Mouse (Mus musculus): ENCODE data around the gene Mrgprf. TPM values are rescaled to one million over a fixed set of nuclear protein-coding genes. Genes with fewer than 3 reads are reported as not detected.

The Mrgprf gene
- total RNA-seq, 2 experiments from 2014 or later: 4.3 to 5.5 TPM

DNA sequence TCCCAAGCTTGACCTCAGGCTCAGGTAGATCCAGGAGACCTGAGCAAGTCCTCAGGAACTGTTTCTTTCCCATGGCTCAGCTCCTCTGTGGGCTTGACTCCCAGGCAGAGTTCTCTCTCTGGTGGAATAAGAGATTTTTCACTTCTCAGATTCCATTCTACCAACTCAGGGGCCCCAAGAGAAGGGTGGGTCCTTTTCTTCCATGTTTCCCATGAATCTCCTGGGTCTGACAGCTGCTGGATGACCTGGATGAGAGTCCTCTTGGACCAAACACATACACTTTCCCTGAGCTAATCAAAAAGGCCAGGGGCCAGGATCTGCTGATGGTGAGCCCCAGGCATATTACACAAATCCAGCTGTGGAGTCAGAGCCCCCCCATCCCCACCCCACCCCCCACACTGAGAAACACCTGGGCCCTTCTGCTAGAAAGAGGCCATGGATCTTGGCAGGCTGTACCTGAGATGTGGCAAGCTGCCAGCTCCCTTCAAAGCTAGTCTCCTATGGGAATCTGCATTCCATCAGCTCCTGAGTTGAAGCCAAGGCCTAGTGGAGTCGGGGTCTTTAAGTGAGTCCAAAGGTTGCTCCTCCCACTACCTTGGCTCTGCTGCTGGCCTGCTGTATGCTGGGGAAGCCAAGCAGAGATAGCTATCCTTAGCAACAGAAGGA is 31.9 kb downstream of the Mrgprf start:
- intact Hi-C loops (cut with DNase I): no loop called here
- DNase-seq (ENCODE audit: low spot score): no peak

DNA sequence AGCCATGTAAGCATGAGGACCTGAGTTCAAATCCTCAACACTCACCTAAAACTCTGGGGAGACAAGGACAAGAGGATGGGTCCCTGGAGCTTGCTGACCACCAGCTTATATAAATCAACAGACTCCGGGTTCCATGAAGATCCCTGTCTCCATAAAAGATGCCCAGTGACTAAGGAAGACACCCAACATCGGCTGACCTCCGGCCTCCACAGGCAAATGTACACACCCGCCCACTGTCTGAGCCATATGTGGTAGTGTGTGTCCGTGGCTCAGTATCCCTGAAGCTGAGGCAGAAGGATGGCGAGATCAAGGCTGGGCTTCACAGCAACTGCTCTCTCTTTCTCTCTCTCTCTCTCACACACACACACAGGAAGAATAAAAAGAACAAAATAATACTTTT is 33.3 kb downstream of the Mrgprf start:
- intact Hi-C loops (cut with DNase I): no loop called here
- no peak for DNase-seq (ENCODE audit: low spot score)

DNA sequence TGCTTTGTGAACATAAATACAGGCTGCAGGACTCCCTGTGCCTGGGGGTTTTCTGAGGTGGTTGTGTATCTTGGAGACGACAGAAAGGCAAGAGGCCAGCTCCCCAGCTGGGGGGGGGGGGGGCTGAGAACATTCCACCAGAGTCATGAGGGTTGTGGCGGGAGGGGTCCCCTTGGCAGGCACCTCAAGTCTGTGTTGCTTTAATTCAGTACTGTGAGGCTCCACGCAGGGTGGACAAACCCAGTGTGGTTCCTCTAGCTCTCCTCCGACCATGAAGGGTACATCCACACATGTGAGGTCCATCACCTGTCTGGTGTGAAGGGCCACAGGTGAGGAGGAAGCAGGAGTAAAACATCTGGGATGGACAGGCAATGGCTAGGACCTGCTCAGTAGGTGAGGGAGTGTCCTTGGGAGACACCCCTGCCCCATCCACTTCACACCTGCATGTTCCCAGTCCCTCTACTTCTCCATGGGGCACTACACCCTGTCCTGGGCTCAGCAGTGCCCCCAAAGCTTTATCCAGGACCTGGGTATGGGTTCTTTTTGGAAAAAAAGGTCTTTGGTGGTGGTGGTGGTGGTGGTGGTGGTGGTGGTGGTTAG is 33.9 kb downstream of the Mrgprf start:
- no peak for DNase-seq (ENCODE audit: low spot score)

DNA sequence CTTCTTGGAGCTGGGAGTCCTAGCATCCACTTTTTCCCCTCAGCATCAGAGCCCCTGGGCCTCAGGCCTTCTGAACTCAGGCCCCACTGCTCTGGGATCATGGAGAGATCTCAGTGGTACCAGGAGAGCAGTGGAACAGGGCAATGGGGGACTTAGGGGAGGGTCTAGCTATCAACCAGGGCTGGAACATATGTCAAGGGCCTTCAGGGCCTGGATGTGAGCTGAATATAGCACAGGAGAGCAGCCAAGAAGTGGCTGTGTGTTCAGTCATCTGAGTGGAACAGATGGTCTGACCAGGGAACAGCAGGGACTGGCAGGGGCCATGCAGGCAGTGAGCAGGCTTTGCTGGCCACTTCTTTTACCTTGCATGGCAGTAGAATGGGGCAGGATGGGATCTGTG is 34.6 kb downstream of the Mrgprf start:
- no peak for DNase-seq (ENCODE audit: low spot score)
- intact Hi-C loops (cut with DNase I): no loop called here

More for the DNA sequence above, 33.9 kb downstream of the Mrgprf start:
- intact Hi-C loops (cut with DNase I): no loop called here

DNA sequence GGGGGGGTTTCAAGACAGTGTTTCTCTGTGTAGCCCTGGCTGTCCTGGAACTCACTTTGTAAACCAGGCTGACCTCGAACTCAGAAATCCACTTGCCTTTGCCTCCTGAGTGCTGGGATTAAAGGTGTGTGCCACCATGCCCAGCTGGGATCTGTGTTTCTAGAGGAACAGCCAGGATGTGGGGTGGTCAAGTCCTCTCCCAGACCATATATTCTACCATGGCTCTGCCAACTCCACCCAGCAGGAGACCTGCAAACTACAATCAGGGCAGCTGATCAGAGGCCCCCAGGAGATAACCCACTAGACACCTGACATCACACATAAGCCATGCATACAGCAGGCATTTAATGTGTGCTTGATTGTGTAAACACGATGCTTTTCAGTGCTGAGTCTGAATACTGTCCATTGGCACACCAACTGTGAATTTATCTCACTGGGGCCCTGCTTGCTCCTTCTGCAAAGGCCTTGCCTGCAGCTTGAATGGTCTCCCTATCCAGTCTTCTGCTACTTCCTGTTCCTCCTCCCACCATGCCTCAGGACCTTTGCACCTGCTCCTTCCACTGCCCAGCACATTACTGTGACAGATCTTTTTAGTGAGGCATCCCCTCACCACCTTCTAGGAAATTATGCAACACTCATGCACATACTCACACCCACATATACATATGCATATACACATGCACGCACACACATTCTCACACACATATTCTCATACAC is 35.1 kb downstream of the Mrgprf start:
- no peak for DNase-seq (ENCODE audit: low spot score)
- intact Hi-C loops (cut with DNase I): no loop called here

DNA sequence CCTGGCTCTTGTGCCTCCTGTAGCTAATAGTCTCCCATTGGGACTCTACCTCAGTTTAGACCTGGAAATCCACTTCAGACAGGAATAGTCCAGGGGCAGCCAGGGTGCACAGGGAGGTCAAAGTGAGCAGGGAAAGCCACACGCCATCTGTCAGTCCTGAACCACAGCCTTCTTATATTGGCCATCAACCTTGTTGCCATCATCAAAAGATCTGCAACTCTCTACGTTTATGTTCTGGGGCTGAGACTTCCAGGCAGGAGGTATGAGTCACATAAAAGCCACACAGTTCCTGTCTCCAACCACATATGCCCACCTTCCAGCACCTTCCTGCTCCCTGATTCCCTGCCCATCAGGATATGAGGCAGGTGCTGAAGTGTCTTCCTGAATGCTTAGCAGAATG is 37.3 kb downstream of the Mrgprf start:
- DNase-seq (ENCODE audit: low spot score): no peak
- intact Hi-C loops (cut with DNase I): no loop called here

DNA sequence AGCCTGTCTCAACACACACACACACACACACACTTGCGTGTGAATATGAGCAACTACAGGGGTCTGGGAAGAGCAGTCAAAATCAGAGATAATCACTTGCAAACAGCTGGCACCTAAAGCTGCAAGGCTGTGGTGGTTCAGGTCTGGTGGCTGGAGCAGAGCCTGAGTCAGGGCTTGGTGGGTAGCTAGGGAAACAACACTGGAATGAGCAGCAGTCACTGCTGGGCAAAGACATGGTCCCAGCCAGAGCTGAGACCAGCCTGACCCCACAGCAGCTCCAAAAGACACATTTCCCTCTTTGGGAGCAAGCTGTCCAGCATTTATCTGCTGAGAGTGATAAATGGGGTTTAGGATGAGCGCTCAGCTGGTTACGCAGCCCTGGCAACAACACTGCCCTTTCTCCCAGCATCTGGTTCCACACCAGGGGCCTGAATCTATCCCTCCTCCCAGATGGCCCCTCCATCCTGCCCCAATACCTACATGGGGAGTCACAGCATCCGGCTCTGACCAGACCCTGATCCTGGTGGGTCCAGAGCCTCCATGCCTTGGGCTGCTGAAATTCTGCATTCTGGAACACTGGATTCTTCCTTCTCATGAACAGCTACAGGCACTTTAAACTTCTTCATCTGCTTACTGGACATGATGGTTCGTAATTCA is 39.7 kb downstream of the Mrgprf start:
- no peak for DNase-seq (ENCODE audit: low spot score)
- intact Hi-C loops (cut with DNase I): no loop called here

Other genes starting within 250 kb of the Mrgprf start
- not detected for gene 1810010D01Rik, start 92.7 kb upstream of the Mrgprf start, total RNA-seq (2021)
- gene Tpcn2, start 16.8 kb upstream of the Mrgprf start, total RNA-seq (2021): 1 to 10 TPM; 3.0 to 4.2 TPM
- not detected for gene Mrgprd, start 14.0 kb downstream of the Mrgprf start, total RNA-seq (2021)